Mouse (Mus musculus) adrenal gland, postnatal 36 days (tissue): ENCODE measurements around the gene Olfr896-ps1. TPM values are rescaled to one million over a fixed set of nuclear protein-coding genes. Genes with fewer than 3 reads are reported as not detected.

Experiments
- DNase-seq, 2 experiments: peaks; one replicate each; pipeline ENCODE4 v3.0.0; 2021; ENCODE audit warnings: mixed read lengths in 1 of 2
- long read RNA-seq, 2 experiments: library from polyadenylated mRNA; stranded (forward); transcript quantifications; one replicate each; pipeline ENCODE4 v2.0.0; 2021; ENCODE audit warnings: borderline sequencing depth in 2 of 2
- total RNA-seq, 2 experiments: library from RNA; stranded (reverse); gene quantifications; 2 replicates each; pipeline ENCODE4 v1.2.3; 2021

Olfr896-ps1 gene
- total RNA-seq: not detected
- long read RNA-seq, experiment 1: 0 reads
- long read RNA-seq, experiment 2: 0 reads

- no peak for DNase-seq
Observed at GRCm38 (mm10) chr9:38290807-38291206, at the start of gene Olfr896-ps1. TSS of gene Olfr896-ps1 (plus strand) at chr9:38291107.

GRCm38 (mm10) chr9:38252474-38252873 lies 38.4 kb upstream of the Olfr896-ps1 start, which contains the start of gene Olfr143:
TSS of gene Olfr143 (plus strand) at chr9:38252774.
- DNase-seq: no peak

GRCm38 (mm10) chr9:38267551-38267950 lies 23.4 kb upstream of the Olfr896-ps1 start, which contains the start of gene Olfr895:
TSS of gene Olfr895 (plus strand) at chr9:38267851.
- DNase-seq: no peak

GRCm38 (mm10) chr9:38328760-38329159 lies 37.9 kb downstream of the Olfr896-ps1 start, which contains the start of gene Olfr25:
TSS of gene Olfr25 (plus strand) at chr9:38329060.
- no peak for DNase-seq

Other genes starting within 250 kb of the Olfr896-ps1 start
- not detected for gene Olfr884, start 244.6 kb upstream of the Olfr896-ps1 start, total RNA-seq
- not detected for gene Olfr885, start 229.8 kb upstream of the Olfr896-ps1 start, total RNA-seq
- not detected for gene Olfr887, start 207.0 kb upstream of the Olfr896-ps1 start, total RNA-seq
- not detected for gene Olfr888, start 183.0 kb upstream of the Olfr896-ps1 start, total RNA-seq
- gene Olfr889, start 175.9 kb upstream of the Olfr896-ps1 start, total RNA-seq: under 1 TPM; 0.13 to 0.66 TPM
- gene Olfr890, start 148.6 kb upstream of the Olfr896-ps1 start, total RNA-seq: not detected
- not detected for gene Olfr891, start 110.3 kb upstream of the Olfr896-ps1 start, total RNA-seq
- gene Olfr893, start 82.7 kb upstream of the Olfr896-ps1 start, total RNA-seq: not detected
- not detected for gene Olfr894, start 73.1 kb upstream of the Olfr896-ps1 start, total RNA-seq
- not detected for gene Olfr143, start 38.3 kb upstream of the Olfr896-ps1 start, total RNA-seq
- not detected for gene Olfr895, start 23.3 kb upstream of the Olfr896-ps1 start, total RNA-seq
- gene Olfr25, start 38.0 kb downstream of the Olfr896-ps1 start, total RNA-seq: not detected
- gene Olfr898, start 57.3 kb downstream of the Olfr896-ps1 start, total RNA-seq: not detected
- not detected for gene Olfr250, start 75.8 kb downstream of the Olfr896-ps1 start, total RNA-seq
- not detected for gene Olfr251, start 86.0 kb downstream of the Olfr896-ps1 start, total RNA-seq
- gene Olfr147, start 110.6 kb downstream of the Olfr896-ps1 start, total RNA-seq: not detected
- not detected for gene Olfr901, start 138.3 kb downstream of the Olfr896-ps1 start, total RNA-seq
- not detected for gene Olfr902, start 156.5 kb downstream of the Olfr896-ps1 start, total RNA-seq
- gene Olfr904, start 172.0 kb downstream of the Olfr896-ps1 start, total RNA-seq: not detected
- under 1 TPM in 1 of 2 experiments, not detected in 1; 0.13 TPM for gene Olfr905, start 180.0 kb downstream of the Olfr896-ps1 start, total RNA-seq
- not detected for gene Olfr906, start 196.0 kb downstream of the Olfr896-ps1 start, total RNA-seq
- gene Olfr907, start 204.7 kb downstream of the Olfr896-ps1 start, total RNA-seq: not detected
- gene Olfr911-ps1, start 230.5 kb downstream of the Olfr896-ps1 start, total RNA-seq: not detected
- not detected for gene Olfr910, start 246.7 kb downstream of the Olfr896-ps1 start, total RNA-seq